8 mouse cellular contexts compared by ENCODE assay signal in genomic region chr12:69372731-69373331, GRCm38 (mm10). TPM values are rescaled to one million over a fixed set of nuclear protein-coding genes. Genes with fewer than 3 reads are reported as not detected.
A peak's percentile ranks its signal among the peaks of the same experiment; 100 is the strongest.
DNase-seq lines count a peak whose midpoint lies in the region; ATAC-seq lines count a peak whose summit lies in the region.

No protein-coding gene starts in this region.

- peak overlapping the region; percentile 96 for H3K9ac ChIP-seq in kidney, embryonic 14.5 days (ENCODE audit: low read depth, low read length)

- WGBS in embryonic facial prominence, embryonic 10.5 days: under 1% methylated on average over 42 of the region's 42 CpGs
- WGBS in kidney, embryonic 14.5 days: under 1% methylated on average over 42 of the region's 42 CpGs

- peak; percentile 47 for DNase-seq in adrenal gland, adult 2 months
- no peak for DNase-seq in adrenal gland, postnatal 4 days (ENCODE audit: low spot score in 2 of 2)
- DNase-seq in A20 (ENCODE audit: low read depth, low spot score): peak; percentile 65
- peak; percentile 54 for DNase-seq in embryonic facial prominence, embryonic 10.5 days (ENCODE audit: low spot score)
- peak; percentile 28 to 53 for DNase-seq in heart, adult 18-20 months
- DNase-seq in lung, postnatal 14 days: peak; percentile 24
- DNase-seq in right cerebral cortex, postnatal 4 days: peak; percentile 18

- H3K4me2 ChIP-seq in kidney, embryonic 14.5 days (replicated peaks; ENCODE audit: low read depth, low read length): peak overlapping the region; percentile 65

- H3K9me3 ChIP-seq in embryonic facial prominence, embryonic 10.5 days: no peaks in the 10 kb centered on the region
- no peaks in the 10 kb centered on the region for H3K9me3 ChIP-seq in kidney, embryonic 14.5 days (ENCODE audit: control insufficient read depth, low read length)

- peak overlapping the region; percentile 98 for H3K4me3 ChIP-seq in embryonic facial prominence, embryonic 10.5 days
- peak overlapping the region; percentile 80 for H3K4me3 ChIP-seq in kidney, embryonic 14.5 days (ENCODE audit: low read length)

- ATAC-seq in kidney, embryonic 14.5 days (ENCODE audit: low FRiP score, low TSS enrichment): peak; percentile 6

- H3K36me3 ChIP-seq in embryonic facial prominence, embryonic 10.5 days (replicated peaks): peaks cover 29% of the 10 kb centered on the region
- peaks cover 10% of the 10 kb centered on the region; the same call in 1 of the 2 replicates for H3K36me3 ChIP-seq in kidney, embryonic 14.5 days (ENCODE audit: control insufficient read depth, insufficient read depth, low read length)

- no peaks in the 10 kb centered on the region for H3K27me3 ChIP-seq in embryonic facial prominence, embryonic 10.5 days (replicated peaks; ENCODE audit: low read depth, poor library complexity, severe bottlenecking)
- no peaks in the 10 kb centered on the region for H3K27me3 ChIP-seq in kidney, embryonic 14.5 days (ENCODE audit: control insufficient read depth, insufficient read depth, low read length)

- H3K27ac ChIP-seq in embryonic facial prominence, embryonic 10.5 days (replicated peaks): peak overlapping the region; percentile 97
- peak overlapping the region; percentile 95 for H3K27ac ChIP-seq in kidney, embryonic 14.5 days (ENCODE audit: low read depth, low read length)

- peaks cover 28% of the 10 kb centered on the region for H3K4me1 ChIP-seq in embryonic facial prominence, embryonic 10.5 days
- H3K4me1 ChIP-seq in kidney, embryonic 14.5 days (ENCODE audit: control insufficient read depth, insufficient read depth, low read length): peaks cover 6% of the 10 kb centered on the region; the same call in 1 of the 2 replicates

RNA-seq across cellular contexts. Expression of gene Gm9887, which starts 0.6 kb away (rescaled TPM):
- total RNA-seq in adrenal gland, adult 2 months (2021): 1 to 10 TPM; 1.2 TPM
- polyA plus RNA-seq in adrenal gland, adult 2 months (2012; rRNA removed): 3.8 and 3.9 TPM in 2 replicates
- 1 to 10 TPM; 1.1 to 1.2 TPM for total RNA-seq in adrenal gland, postnatal 4 days (2021)
- 0.90 and 1.5 TPM in 2 replicates for polyA plus RNA-seq in embryonic facial prominence, embryonic 10.5 days (2016; fragmentation: Nextera tagmentation; extraction: Ambion mirVana)
- under 1 TPM; 0.49 to 0.77 TPM for total RNA-seq in heart, adult 18-20 months (2021)
- polyA plus RNA-seq in kidney, embryonic 14.5 days (2014; fragmentation: Nextera tagmentation; extraction: Ambion mirVana): 1.3 and 2.9 TPM in 2 replicates

RNA-seq across cellular contexts. Expression of gene Arf6, which starts 0.9 kb away (rescaled TPM):
- total RNA-seq in adrenal gland, adult 2 months (2021): 100 to 1,000 TPM; 112 to 123 TPM
- 123 and 157 TPM in 2 replicates for polyA plus RNA-seq in adrenal gland, adult 2 months (2012; rRNA removed)
- total RNA-seq in adrenal gland, postnatal 4 days (2021): 100 to 1,000 TPM; 100 to 105 TPM
- polyA plus RNA-seq in embryonic facial prominence, embryonic 10.5 days (2016; fragmentation: Nextera tagmentation; extraction: Ambion mirVana): 37.4 and 38.7 TPM in 2 replicates
- total RNA-seq in heart, adult 18-20 months (2021): 10 to 100 TPM; 36.6 to 38.1 TPM
- 59.7 and 75.0 TPM in 2 replicates for polyA plus RNA-seq in kidney, embryonic 14.5 days (2014; fragmentation: Nextera tagmentation; extraction: Ambion mirVana)

RNA-seq across cellular contexts. Expression of gene Nemf, which starts 15.9 kb away (rescaled TPM):
- 10 to 100 TPM; 40.8 to 41.5 TPM for total RNA-seq in adrenal gland, adult 2 months (2021)
- 0.61 and 0.86 TPM in 2 replicates for polyA plus RNA-seq in adrenal gland, adult 2 months (2012; rRNA removed)
- total RNA-seq in adrenal gland, postnatal 4 days (2021): 10 to 100 TPM; 45.4 to 49.9 TPM
- polyA plus RNA-seq in embryonic facial prominence, embryonic 10.5 days (2016; fragmentation: Nextera tagmentation; extraction: Ambion mirVana): 95.0 and 98.7 TPM in 2 replicates
- 10 to 100 TPM; 22.8 to 23.2 TPM for total RNA-seq in heart, adult 18-20 months (2021)
- 91.4 and 92.5 TPM in 2 replicates for polyA plus RNA-seq in kidney, embryonic 14.5 days (2014; fragmentation: Nextera tagmentation; extraction: Ambion mirVana)

Comparison
In these comparisons a context has a peak if more than half of its experiments do, and no peak if none do; other contexts are left out.
1. DNase-seq: peak in adrenal gland, adult 2 months (single experiment), A20 (single experiment), embryonic facial prominence, embryonic 10.5 days (single experiment), heart, adult 18-20 months (2 of 2), lung, postnatal 14 days (single experiment) and right cerebral cortex, postnatal 4 days (single experiment); none in adrenal gland, postnatal 4 days (0 of 2).